Mouse (Mus musculus): Measurements from ENCODE around the gene Ggps1.
"Not testable (repeated sequence)": the region's sequence is repeated elsewhere in the genome, so short reads cannot be mapped to it uniquely, and the experiment has no call there.

The Ggps1 gene

GRCm38 (mm10) chr13:14038911-14039291 is 24.4 kb downstream of the Ggps1 start:
- DNase-seq (ENCODE audit: low spot score in 2 of 2): no peak

DNA sequence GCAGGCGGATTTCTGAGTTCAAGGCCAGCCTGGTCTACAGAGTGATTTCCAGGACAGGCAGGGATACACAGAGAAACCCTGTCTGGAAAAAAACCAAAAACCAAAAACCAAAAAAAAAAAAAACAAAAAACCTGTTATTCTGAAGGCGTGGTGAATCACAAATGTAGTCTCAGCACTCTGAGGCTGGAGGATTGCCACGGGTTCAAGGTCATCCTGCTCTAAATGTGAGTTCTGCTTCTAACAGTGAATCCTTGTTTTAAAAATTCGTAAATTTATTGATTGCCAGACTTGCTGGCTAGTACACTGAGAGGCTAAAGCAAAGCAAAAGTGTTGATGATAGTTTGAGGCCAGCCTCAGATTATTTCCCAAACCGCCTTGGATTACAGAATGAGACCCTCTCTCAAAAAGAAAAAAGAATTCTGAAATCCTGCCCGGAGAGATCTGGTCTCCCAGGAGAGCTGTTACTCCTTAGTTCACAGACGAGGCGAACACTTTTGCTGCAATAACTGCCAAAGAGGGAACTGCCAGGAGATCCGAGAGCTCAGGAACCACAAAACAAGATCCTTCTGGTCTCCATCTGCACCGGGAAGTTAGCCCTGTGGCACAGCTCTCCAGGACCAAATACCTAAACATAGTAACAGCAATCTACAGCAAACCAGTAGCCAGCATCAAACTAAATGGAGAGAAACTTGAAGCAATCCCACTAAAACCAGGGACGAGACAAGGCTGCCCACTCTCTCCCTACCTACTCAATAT is 27.2 kb downstream of the Ggps1 start:
- no peak for DNase-seq (ENCODE audit: low spot score in 2 of 2)

DNA sequence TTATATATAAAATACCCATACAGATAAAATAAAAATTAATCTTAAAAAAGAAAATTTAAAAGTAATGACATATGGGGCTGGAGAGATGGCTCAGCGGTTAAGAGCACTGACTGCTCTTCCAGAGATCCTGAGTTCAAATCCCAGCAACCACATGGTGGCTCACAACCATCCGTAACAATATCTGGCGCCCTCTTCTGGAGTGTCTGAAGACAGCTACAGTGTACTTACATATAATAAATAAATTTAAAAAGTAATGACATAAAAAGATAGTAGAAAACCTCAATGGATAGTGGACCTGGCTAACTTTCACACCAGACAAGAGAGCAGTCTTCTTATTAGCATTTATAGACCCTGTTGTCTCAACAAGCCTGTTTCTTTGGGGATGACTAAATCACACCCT is 27.9 kb downstream of the Ggps1 start:
- DNase-seq (ENCODE audit: low spot score in 2 of 2): not testable (repeated sequence)

GRCm38 (mm10) chr13:14034073-14034348 is 29.3 kb downstream of the Ggps1 start:
- DNase-seq (ENCODE audit: low spot score in 2 of 2): no peak

- DNase-seq (ENCODE audit: low spot score in 2 of 2): no peak
Observed at GRCm38 (mm10) chr13:14033309-14034072, 29.8 kb downstream of the Ggps1 start.

GRCm38 (mm10) chr13:14026154-14026820 is 37.0 kb downstream of the Ggps1 start:
- no peak for DNase-seq (ENCODE audit: low spot score in 2 of 2)

DNA sequence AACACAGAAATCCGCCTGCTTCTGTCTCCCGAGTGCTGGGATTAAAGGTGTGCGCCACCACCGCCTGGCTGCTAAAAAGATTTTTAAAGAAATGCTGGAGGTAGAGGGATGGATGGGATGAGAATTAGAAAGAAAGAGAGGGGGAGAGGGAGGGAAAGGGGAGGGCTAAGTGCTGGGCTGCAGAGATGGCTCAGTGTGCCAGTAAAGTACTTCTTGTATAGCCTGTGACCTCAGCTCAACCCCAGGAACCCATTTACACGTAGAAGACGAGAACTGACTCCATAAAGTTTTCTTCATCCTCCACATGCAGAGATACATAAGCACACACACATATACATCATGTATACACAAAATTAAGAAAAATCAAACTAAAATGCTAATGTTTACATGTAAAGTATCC is 37.7 kb downstream of the Ggps1 start:
- no peak for DNase-seq (ENCODE audit: low spot score in 2 of 2)

GRCm38 (mm10) chr13:14021417-14021816 is 41.9 kb downstream of the Ggps1 start:
- not testable (repeated sequence) for DNase-seq (ENCODE audit: low spot score in 2 of 2)

GRCm38 (mm10) chr13:14018852-14019251 is 44.4 kb downstream of the Ggps1 start:
- DNase-seq (ENCODE audit: low spot score in 2 of 2): no peak

GRCm38 (mm10) chr13:14018283-14018682 is 45.0 kb downstream of the Ggps1 start:
- no peak for DNase-seq (ENCODE audit: low spot score in 2 of 2)

- DNase-seq (ENCODE audit: low spot score in 2 of 2): no peak
Observed at GRCm38 (mm10) chr13:14015609-14016008, 47.7 kb downstream of the Ggps1 start.

GRCm38 (mm10) chr13:14014540-14014939 is 48.7 kb downstream of the Ggps1 start:
- no peak for DNase-seq (ENCODE audit: low spot score in 2 of 2)

DNA sequence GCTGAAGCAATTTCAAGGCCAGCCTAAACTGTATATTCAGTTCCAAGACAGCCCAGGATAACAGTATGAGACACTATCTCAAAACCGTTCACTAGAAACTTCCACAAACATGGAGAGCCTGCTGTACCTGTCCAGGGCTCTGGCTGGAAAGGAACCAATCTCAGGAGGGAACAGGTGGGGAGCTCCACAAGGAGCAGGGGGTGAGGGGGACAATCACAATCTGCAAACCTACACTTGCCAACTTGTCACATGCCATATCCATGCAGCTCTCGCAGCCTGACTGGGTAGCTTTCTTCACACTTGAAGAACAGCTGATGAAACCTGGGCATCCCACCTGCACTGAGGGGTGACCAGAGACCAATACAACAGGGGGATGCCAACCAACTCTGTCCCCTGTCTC is 49.3 kb downstream of the Ggps1 start:
- no peak for DNase-seq (ENCODE audit: low spot score in 2 of 2)

GRCm38 (mm10) chr13:14011454-14011995 is 51.8 kb downstream of the Ggps1 start:
- DNase-seq (ENCODE audit: low spot score in 2 of 2): no peak

DNA sequence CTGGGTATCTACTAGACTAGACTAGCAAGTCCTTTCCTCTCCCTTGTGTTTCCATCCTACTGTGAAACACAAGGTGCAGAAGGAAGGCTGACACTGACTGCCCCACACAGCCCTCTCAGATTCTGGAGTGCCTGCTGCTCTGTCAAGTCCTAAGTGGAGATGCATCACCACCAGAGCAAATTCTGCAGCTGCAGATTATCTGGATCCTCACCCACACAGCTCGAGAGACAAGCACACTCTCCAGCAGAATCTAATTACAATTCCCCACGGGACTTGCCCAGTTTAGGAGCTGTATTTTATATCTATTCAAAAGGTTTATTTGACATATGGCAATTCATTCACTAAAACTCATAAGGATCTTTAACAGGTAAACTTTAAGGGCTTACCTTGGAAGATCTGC is 57.2 kb downstream of the Ggps1 start:
- no peak for DNase-seq (ENCODE audit: low spot score in 2 of 2)

- DNase-seq (ENCODE audit: low spot score in 2 of 2): no peak
Observed at GRCm38 (mm10) chr13:14004999-14005398, 58.3 kb downstream of the Ggps1 start.

GRCm38 (mm10) chr13:14004086-14004485 is 59.2 kb downstream of the Ggps1 start:
- DNase-seq (ENCODE audit: low spot score in 2 of 2): no peak

DNA sequence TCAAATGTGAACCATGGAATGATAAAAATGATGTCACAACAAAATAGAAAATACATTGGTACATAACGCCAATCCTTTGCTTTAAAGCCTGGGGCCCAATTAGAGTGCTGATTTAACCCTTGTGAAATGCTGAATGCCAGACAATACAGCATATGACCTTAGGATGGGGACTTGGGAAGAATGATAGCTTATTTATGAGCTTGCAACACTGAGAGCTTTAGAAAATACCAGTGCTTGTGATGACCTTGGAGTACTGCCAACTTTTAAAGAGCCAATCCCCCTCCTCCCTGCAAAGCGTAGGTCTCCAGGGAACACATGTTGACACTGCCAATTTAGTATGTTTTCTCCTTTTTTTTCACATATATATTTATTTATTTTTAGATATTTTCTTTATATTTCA is 60.6 kb downstream of the Ggps1 start:
- DNase-seq (ENCODE audit: low spot score in 2 of 2): no peak
